ENCODE assay signal across 8 mouse cellular contexts in genomic region chr6:91159047-91159446, GRCm38 (mm10). TPM values are rescaled to one million over a fixed set of nuclear protein-coding genes. Genes with fewer than 3 reads are reported as not detected.
DNase-seq lines count a peak whose midpoint lies in the region; ATAC-seq and TF ChIP-seq lines count a peak whose summit lies in the region.
"Had no signal": no experiment of that assay in that cellular context is flagged by ENCODE, and none has a peak within 500 bp of the region (broad histone marks: within the 10 kb centered on the region; RNA-seq: fewer than 3 reads in every experiment).

No protein-coding gene starts in this region.

- no peaks in the 10 kb centered on the region for H3K27me3 ChIP-seq in kidney, postnatal 0 days (ENCODE audit: insufficient read depth, low read length)
- no peaks in the 10 kb centered on the region for H3K27me3 ChIP-seq in forebrain, embryonic 15.5 days
- H3K27me3 ChIP-seq in limb, embryonic 14.5 days (ENCODE audit: control insufficient read depth, insufficient read depth, low read length) = no peaks in the 10 kb centered on the region
- no peaks in the 10 kb centered on the region for H3K27me3 ChIP-seq in neural tube, embryonic 12.5 days (replicated peaks)

- H3K4me1 ChIP-seq in kidney, postnatal 0 days (replicated peaks; ENCODE audit: insufficient read depth, low read length) = peaks cover 11% of the 10 kb centered on the region; the same call in 1 of the 2 replicates
- H3K4me1 ChIP-seq in forebrain, embryonic 15.5 days = peaks cover 62% of the 10 kb centered on the region
- peaks cover 40% of the 10 kb centered on the region for H3K4me1 ChIP-seq in limb, embryonic 14.5 days (ENCODE audit: control insufficient read depth, insufficient read depth, low read length)
- peaks cover 42% of the 10 kb centered on the region for H3K4me1 ChIP-seq in neural tube, embryonic 12.5 days

- TF ChIP-seq POLR2A in limb, embryonic 14.5 days (IDR thresholded peaks at IDR 0.05; ENCODE audit: borderline replicate concordance, extremely low read depth, insufficient read depth, insufficient read length) = no peak

- H3K27ac ChIP-seq in kidney, postnatal 0 days = no peak overlapping the region
- H3K27ac ChIP-seq in forebrain, embryonic 15.5 days (replicated peaks) = no peak overlapping the region
- no peak overlapping the region for H3K27ac ChIP-seq in limb, embryonic 14.5 days (replicated peaks; ENCODE audit: low read depth, low read length)
- H3K27ac ChIP-seq in neural tube, embryonic 12.5 days = no peak overlapping the region

- ATAC-seq in kidney, postnatal 0 days (replicated peaks; ENCODE audit: low FRiP score, low read depth) = no peak
- no peak for ATAC-seq in forebrain, embryonic 15.5 days (replicated peaks)
- no peak for ATAC-seq in limb, embryonic 14.5 days (ENCODE audit: low FRiP score, low read depth)
- ATAC-seq in neural tube, embryonic 12.5 days (ENCODE audit: low FRiP score, low read depth) = no peak

- no peak for DNase-seq in kidney, postnatal 0 days (ENCODE audit: low spot score)
- DNase-seq in kidney, adult 9 months = no peak
- DNase-seq in limb, embryonic 14.5 days (ENCODE audit: low spot score) = no peak
- no peak for DNase-seq in right cerebral cortex, adult 2 months (ENCODE audit: low spot score in 2 of 2)
- DNase-seq in layer of hippocampus, adult 9-10 months (ENCODE audit: low spot score) = no peak
- DNase-seq: gastrocnemius, postnatal 25 days had no signal

- TF ChIP-seq CTCF in kidney, postnatal 0 days (IDR thresholded peaks at IDR 0.05; ENCODE audit: low read depth) = no peak

- H3K9me3 ChIP-seq in kidney, postnatal 0 days (replicated peaks; ENCODE audit: low read length) = no peaks in the 10 kb centered on the region
- H3K9me3 ChIP-seq in forebrain, embryonic 15.5 days = no peaks in the 10 kb centered on the region
- H3K9me3 ChIP-seq in limb, embryonic 14.5 days (ENCODE audit: control insufficient read depth, low read length) = no peaks in the 10 kb centered on the region
- no peaks in the 10 kb centered on the region for H3K9me3 ChIP-seq in neural tube, embryonic 12.5 days

- no peaks in the 10 kb centered on the region for H3K36me3 ChIP-seq in kidney, postnatal 0 days (ENCODE audit: insufficient read depth, low read length)
- no peaks in the 10 kb centered on the region for H3K36me3 ChIP-seq in forebrain, embryonic 15.5 days
- 0 out of 2 replicates have a peak, but pooled peaks cover 3% of the 10 kb centered on the region for H3K36me3 ChIP-seq in limb, embryonic 14.5 days (ENCODE audit: control insufficient read depth, insufficient read depth, low read length)
- 0 out of 2 replicates have a peak, but pooled peaks cover 3% of the 10 kb centered on the region for H3K36me3 ChIP-seq in neural tube, embryonic 12.5 days

- H3K4me2 ChIP-seq in kidney, postnatal 0 days (ENCODE audit: low read length) = peak overlapping the region; percentile 21; the same call in 1 of the 2 replicates
- H3K4me2 ChIP-seq in forebrain, embryonic 15.5 days (replicated peaks) = peak overlapping the region; percentile 79; the same call in 1 of the 2 replicates
- H3K4me2 ChIP-seq in limb, embryonic 14.5 days (replicated peaks; ENCODE audit: low read depth, low read length, severe bottlenecking) = 0 out of 2 replicates have a peak overlapping the region, but pooled peaks have one; percentile 15
- peak overlapping the region; percentile 32 for H3K4me2 ChIP-seq in neural tube, embryonic 12.5 days (replicated peaks)

- 67% methylated on average over 9 of the region's 9 CpGs for WGBS in kidney, postnatal 0 days
- WGBS in forebrain, embryonic 15.5 days = 86% methylated on average over 9 of the region's 9 CpGs
- WGBS in limb, embryonic 14.5 days = 85% methylated on average over 9 of the region's 9 CpGs
- WGBS in neural tube, embryonic 12.5 days = 85% methylated on average over 9 of the region's 9 CpGs

- H3K4me3 ChIP-seq in kidney, postnatal 0 days (replicated peaks; ENCODE audit: low read depth, low read length) = no peak overlapping the region
- no peak overlapping the region for H3K4me3 ChIP-seq in forebrain, embryonic 15.5 days
- no peak overlapping the region for H3K4me3 ChIP-seq in limb, embryonic 14.5 days (replicated peaks; ENCODE audit: low read length)
- no peak overlapping the region for H3K4me3 ChIP-seq in neural tube, embryonic 12.5 days

- peak overlapping the region; percentile 31; the same call in 1 of the 2 replicates for H3K9ac ChIP-seq in kidney, postnatal 0 days (ENCODE audit: low read depth, low read length)
- no peak overlapping the region for H3K9ac ChIP-seq in forebrain, embryonic 15.5 days (replicated peaks)
- no peak overlapping the region for H3K9ac ChIP-seq in limb, embryonic 14.5 days (ENCODE audit: low read depth, low read length, severe bottlenecking)
- no peak overlapping the region for H3K9ac ChIP-seq in neural tube, embryonic 12.5 days

RNA-seq across cellular contexts. Expression of gene Hdac11, which starts 2.6 kb away (rescaled TPM):
- polyA plus RNA-seq in kidney, postnatal 0 days (2015; fragmentation: Nextera tagmentation; extraction: Ambion mirVana) = 16.2 and 17.3 TPM in 2 replicates
- polyA plus RNA-seq in forebrain, embryonic 15.5 days (2015; fragmentation: Nextera tagmentation; extraction: Ambion mirVana) = 21.1 and 24.1 TPM in 2 replicates
- 43.9 and 46.0 TPM in 2 replicates for polyA plus RNA-seq in limb, embryonic 14.5 days (2012; rRNA removed)
- polyA plus RNA-seq in limb, embryonic 14.5 days (2014; fragmentation: Nextera tagmentation; extraction: Ambion mirVana) = 18.1 and 18.5 TPM in 2 replicates
- polyA plus RNA-seq in neural tube, embryonic 12.5 days (2016; fragmentation: Nextera tagmentation; extraction: Ambion mirVana) = 19.1 and 20.5 TPM in 2 replicates

RNA-seq across cellular contexts. Expression of gene Nup210, which starts 42.4 kb away (rescaled TPM):
- 11.7 and 14.1 TPM in 2 replicates for polyA plus RNA-seq in kidney, postnatal 0 days (2015; fragmentation: Nextera tagmentation; extraction: Ambion mirVana)
- 18.0 and 18.3 TPM in 2 replicates for polyA plus RNA-seq in forebrain, embryonic 15.5 days (2015; fragmentation: Nextera tagmentation; extraction: Ambion mirVana)
- 18.9 and 23.7 TPM in 2 replicates for polyA plus RNA-seq in limb, embryonic 14.5 days (2012; rRNA removed)
- polyA plus RNA-seq in limb, embryonic 14.5 days (2014; fragmentation: Nextera tagmentation; extraction: Ambion mirVana) = 12.4 and 12.6 TPM in 2 replicates
- 15.1 and 17.1 TPM in 2 replicates for polyA plus RNA-seq in neural tube, embryonic 12.5 days (2016; fragmentation: Nextera tagmentation; extraction: Ambion mirVana)

RNA-seq across cellular contexts. Expression of gene Fbln2, which starts 53.2 kb away (rescaled TPM):
- polyA plus RNA-seq in kidney, postnatal 0 days (2015; fragmentation: Nextera tagmentation; extraction: Ambion mirVana) = 20.9 and 22.0 TPM in 2 replicates
- polyA plus RNA-seq in forebrain, embryonic 15.5 days (2015; fragmentation: Nextera tagmentation; extraction: Ambion mirVana) = 10.0 and 11.1 TPM in 2 replicates
- 294 and 404 TPM in 2 replicates for polyA plus RNA-seq in limb, embryonic 14.5 days (2012; rRNA removed)
- polyA plus RNA-seq in limb, embryonic 14.5 days (2014; fragmentation: Nextera tagmentation; extraction: Ambion mirVana) = 219 and 254 TPM in 2 replicates
- 30.4 and 30.7 TPM in 2 replicates for polyA plus RNA-seq in neural tube, embryonic 12.5 days (2016; fragmentation: Nextera tagmentation; extraction: Ambion mirVana)

Comparison
In these comparisons a context has a peak if more than half of its experiments do, and no peak if none do; other contexts are left out.
1. H3K4me2 ChIP-seq: peak in every context shown above with its lines; median percentile 79 in forebrain, embryonic 15.5 days; 32 in neural tube, embryonic 12.5 days; 21 in kidney, postnatal 0 days; 15 in limb, embryonic 14.5 days.